Mouse (Mus musculus) MEL (cell line): Measurements from ENCODE around the gene Smurf1.

Source experiments
- BHLHE40 ChIP-seq: IDR thresholded peaks from 2 replicates; pipeline ENCODE4 v1.6.1; 2012; ENCODE audit warnings: low read depth, mild to moderate bottlenecking, inconsistent platforms, low read length, improper control_type of control experiment, borderline replicate concordance
- CTCF ChIP-seq, 3 experiments: IDR thresholded peaks in 2 of 3; conservative IDR thresholded peaks in 1 of 3; 2 replicates each; pipeline ENCODE4 v1.5.1; 2011 to 2012; ENCODE audit warnings: low read length in 3 of 3, low read depth in 2 of 3, mild to moderate bottlenecking in 2 of 3, improper control_type of control experiment in 1 of 3, inconsistent platforms in 1 of 3, mixed read lengths in 1 of 3, moderate library complexity in 1 of 3; ENCODE audit not compliant: control insufficient read depth in 1 of 3, insufficient read depth in 1 of 3, poor library complexity in 1 of 3, severe bottlenecking in 1 of 3
- EP300 ChIP-seq, 2 experiments: IDR thresholded peaks; 2 replicates each; pipeline ENCODE4 v1.6.1; 2011; ENCODE audit warnings: improper control_type of control experiment in 2 of 2, low read length in 2 of 2, low read depth in 1 of 2, mild to moderate bottlenecking in 1 of 2
- MAX ChIP-seq: IDR thresholded peaks from 2 replicates; pipeline ENCODE4 v1.6.1; 2011; ENCODE audit warnings: low read length, improper control_type of control experiment
- MAZ ChIP-seq: IDR thresholded peaks from 2 replicates; pipeline ENCODE4 v1.6.1; 2012; ENCODE audit warnings: low read depth, mild to moderate bottlenecking, inconsistent platforms, low read length, improper control_type of control experiment
- POLR2A ChIP-seq, 2 experiments: IDR thresholded peaks; 2 replicates each; pipeline ENCODE4 v1.6.1; 2011 to 2012; ENCODE audit warnings: low read length in 2 of 2, mild to moderate bottlenecking in 2 of 2, control low read depth in 1 of 2, improper control_type of control experiment in 1 of 2, low read depth in 1 of 2, moderate library complexity in 1 of 2; ENCODE audit not compliant: control insufficient read depth in 1 of 2, insufficient read depth in 1 of 2, poor library complexity in 1 of 2
- TBP ChIP-seq: IDR thresholded peaks from 2 replicates; pipeline ENCODE4 v1.8.0; 2011; ENCODE audit warnings: low read depth, low read length, improper control_type of control experiment
- UBTF ChIP-seq: IDR thresholded peaks from 2 replicates; pipeline ENCODE4 v1.6.1; 2012; ENCODE audit warnings: low read depth, mild to moderate bottlenecking, inconsistent platforms, low read length, improper control_type of control experiment, moderate library complexity, borderline replicate concordance; ENCODE audit not compliant: insufficient read depth
- USF1 ChIP-seq: IDR thresholded peaks from 2 replicates; pipeline ENCODE4 v1.6.1; 2014; ENCODE audit warnings: low read depth, mild to moderate bottlenecking, inconsistent platforms, low read length, improper control_type of control experiment, moderate library complexity

DNA sequence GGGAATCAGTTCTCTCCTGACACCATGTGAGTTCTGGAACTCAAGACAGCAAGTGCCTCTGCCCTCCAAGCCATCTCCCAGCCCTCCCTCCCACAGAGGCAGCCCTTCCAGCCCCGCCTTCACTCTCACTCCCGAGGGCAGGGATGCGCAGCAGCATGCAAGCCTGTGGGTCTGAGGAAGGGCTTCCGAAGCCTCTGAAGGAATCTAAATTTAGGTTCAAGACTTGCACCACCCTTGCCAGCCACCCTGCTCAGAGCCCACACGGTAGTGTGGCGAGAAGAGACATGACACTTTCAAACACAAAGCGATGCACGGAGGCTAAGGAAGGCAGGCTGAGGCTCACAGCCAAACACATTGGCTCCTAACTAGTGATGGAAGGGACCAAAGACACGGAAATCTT, 23.2 kb downstream of the Smurf1 start:
- no peak for TF ChIP-seq POLR2A (IDR thresholded peaks at IDR 0.05; ENCODE audit: control insufficient read depth in 1 of 2, insufficient read depth in 1 of 2, low read depth in 1 of 2, low read length in 2 of 2, poor library complexity in 1 of 2)
- no peak for TF ChIP-seq UBTF
- TF ChIP-seq TBP, result no peak
- no peak for TF ChIP-seq MAX
- no peak for TF ChIP-seq MAZ
- no peak for TF ChIP-seq EP300 (IDR thresholded peaks at IDR 0.05; ENCODE audit: low read depth in 1 of 2, low read length in 2 of 2)
- no peak for TF ChIP-seq USF1
- no peak for TF ChIP-seq CTCF (IDR thresholded peaks at IDR 0.05 in 2 of 3, conservative IDR thresholded peaks at IDR 0.05 in 1 of 3; ENCODE audit: control insufficient read depth in 1 of 3, insufficient read depth in 1 of 3, low read depth in 2 of 3, low read length in 3 of 3, poor library complexity in 1 of 3, severe bottlenecking in 1 of 3)
- TF ChIP-seq BHLHE40, result no peak
